Mouse (Mus musculus): Measurements from ENCODE around the gene Themis3. TPM values are rescaled to one million over a fixed set of nuclear protein-coding genes. Genes with fewer than 3 reads are reported as not detected.

Themis3 gene
- not detected in 2 replicates for polyA plus RNA-seq (2014; fragmentation: Nextera tagmentation; extraction: Ambion mirVana)

DNA sequence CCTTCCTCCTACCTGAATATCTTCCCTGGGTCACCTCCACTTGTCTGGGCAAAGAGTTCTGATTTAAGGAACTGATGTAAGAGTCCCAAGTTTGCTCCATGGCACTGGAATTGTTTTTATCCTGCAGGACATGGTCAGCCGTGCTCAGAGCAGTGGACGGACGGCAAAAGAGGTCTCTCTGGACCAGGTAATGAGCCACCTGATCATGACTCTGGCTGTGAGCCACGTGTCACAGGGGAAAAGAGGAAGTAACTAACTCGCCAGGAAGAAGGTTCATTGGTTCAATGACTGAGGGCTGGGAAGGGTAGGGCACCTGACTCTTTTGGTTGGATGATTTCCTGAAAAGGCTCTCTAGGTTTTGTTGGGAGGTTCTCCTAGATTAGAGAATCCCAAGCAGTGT lies at the start of gene Themis3:
Themis3 (minus strand) TSS at position 187 of the 400 bp plus-strand sequence.
- H3K4me3 ChIP-seq (ENCODE audit: low read depth, low read length), result no peak within 1 kb of the TSS
- H3K9ac ChIP-seq (ENCODE audit: low read length), result no peak within 1 kb of the TSS
- no peak within 1 kb of the TSS for H3K27ac ChIP-seq (ENCODE audit: low read depth, low read length)
- no peaks in the 10 kb centered on the region for H3K36me3 ChIP-seq (ENCODE audit: control insufficient read depth, insufficient read depth, low read length)
- no peaks in the 10 kb centered on the region for H3K9me3 ChIP-seq (ENCODE audit: control insufficient read depth, low read length)
- H3K4me2 ChIP-seq (ENCODE audit: low read depth), result no peak within 1 kb of the TSS
- no peaks in the 10 kb centered on the region for H3K27me3 ChIP-seq (ENCODE audit: control insufficient read depth, insufficient read depth, low read length)
- DNase-seq (ENCODE audit: low spot score) (no peak), ATAC-seq (ENCODE audit: insufficient read depth, low FRiP score, low TSS enrichment) (no peak)
- 76% methylated on average over 5 of the region's 5 CpGs for WGBS
- H3K4me1 ChIP-seq (ENCODE audit: control insufficient read depth, insufficient read depth, low read length), result no peaks in the 10 kb centered on the region

DNA sequence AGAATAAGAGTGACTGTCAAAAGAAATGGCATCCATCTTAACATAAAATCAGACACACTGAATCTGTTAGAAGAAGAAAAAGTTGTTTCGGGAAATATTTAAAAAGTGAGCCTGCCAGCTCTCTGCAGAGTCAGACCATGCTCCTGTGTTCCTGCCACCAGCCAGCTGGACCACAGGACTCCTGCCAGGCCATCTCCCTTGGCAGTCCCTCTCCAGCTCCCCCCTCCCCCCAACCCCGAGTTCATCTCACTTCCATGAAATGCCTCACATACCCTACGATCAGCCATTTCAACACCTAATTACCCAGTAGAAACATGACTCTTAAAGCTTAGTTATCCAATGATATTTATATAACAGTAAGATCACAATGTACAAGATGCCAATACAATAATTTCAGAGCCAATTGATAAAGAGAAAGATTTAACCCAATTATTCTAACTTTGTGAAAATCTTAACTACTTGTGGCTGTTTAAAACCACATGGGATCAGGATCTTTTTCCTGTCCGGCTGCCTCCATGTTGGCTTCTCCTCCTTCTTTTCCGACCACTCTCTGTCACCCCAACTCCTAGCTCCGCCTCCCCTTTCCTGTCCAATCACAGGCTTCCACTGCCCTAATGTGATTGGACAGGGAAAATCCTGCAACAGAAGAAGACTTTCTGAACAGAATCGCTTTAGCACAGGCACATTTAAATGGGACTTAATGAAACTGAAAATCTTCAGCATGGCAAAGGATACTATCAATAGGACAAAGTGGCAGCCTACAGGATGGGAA lies 43.7 kb upstream of the Themis3 start:
- no peak overlapping the region for H3K9ac ChIP-seq (ENCODE audit: low read length)
- DNase-seq (ENCODE audit: low spot score), result no peak
- no peak overlapping the region for H3K4me3 ChIP-seq (ENCODE audit: low read depth, low read length)
- H3K27me3 ChIP-seq (ENCODE audit: control insufficient read depth, insufficient read depth, low read length), result no peaks in the 10 kb centered on the region
- H3K4me1 ChIP-seq (ENCODE audit: control insufficient read depth, insufficient read depth, low read length), result no peaks in the 10 kb centered on the region
- 90% methylated on average over 7 of the region's 7 CpGs for WGBS
- no peaks in the 10 kb centered on the region for H3K36me3 ChIP-seq (ENCODE audit: control insufficient read depth, insufficient read depth, low read length)
- H3K9me3 ChIP-seq (ENCODE audit: control insufficient read depth, low read length), result no peaks in the 10 kb centered on the region
- ATAC-seq (ENCODE audit: insufficient read depth, low FRiP score, low TSS enrichment), result no peak
- H3K4me2 ChIP-seq (ENCODE audit: low read depth), result no peak overlapping the region
- H3K27ac ChIP-seq (ENCODE audit: low read depth, low read length), result no peak overlapping the region

DNA sequence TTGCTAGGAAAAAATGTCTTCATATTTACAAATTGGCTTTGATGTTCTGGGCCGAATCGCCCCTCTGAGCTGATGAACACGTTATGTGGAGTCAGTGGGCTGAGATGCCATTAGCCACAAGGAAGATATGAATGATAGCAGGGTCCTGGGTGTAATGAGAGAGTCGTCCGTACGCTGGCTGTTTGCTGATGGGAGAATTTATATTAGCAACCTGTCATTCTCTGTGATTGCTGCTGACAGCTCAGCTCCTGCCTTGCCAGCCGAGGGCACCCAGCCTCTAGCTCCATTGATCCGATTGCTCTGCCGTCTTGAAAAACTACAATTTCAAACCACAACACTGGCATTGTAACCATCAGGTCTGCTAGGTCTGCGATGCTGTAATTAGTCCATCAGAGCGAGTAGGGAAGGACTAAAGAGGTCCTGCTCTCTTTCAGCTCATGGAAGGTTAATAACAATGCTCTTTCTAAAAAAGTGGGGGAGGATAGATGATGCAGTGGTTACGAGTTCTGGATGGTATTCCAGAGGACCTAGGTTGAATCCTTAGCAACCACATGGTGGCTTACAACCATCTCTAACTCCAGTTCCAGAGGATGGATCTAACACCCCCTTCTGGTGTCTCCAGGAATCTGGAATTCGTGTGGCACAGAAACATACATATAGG lies 25.7 kb upstream of the Themis3 start:
- ATAC-seq (ENCODE audit: insufficient read depth, low FRiP score, low TSS enrichment), result no peak
- Histone ChIP-seq H3K27me3 (ENCODE audit: control insufficient read depth, insufficient read depth, low read length) (no peaks in the 10 kb centered on the region), H3K4me1 (ENCODE audit: control insufficient read depth, insufficient read depth, low read length) (no peaks in the 10 kb centered on the region), H3K4me2 (ENCODE audit: low read depth) (no peak overlapping the region), H3K9me3 (ENCODE audit: control insufficient read depth, low read length) (no peaks in the 10 kb centered on the region), H3K4me3 (ENCODE audit: low read depth, low read length) (no peak overlapping the region), H3K27ac (ENCODE audit: low read depth, low read length) (no peak overlapping the region), H3K9ac (ENCODE audit: low read length) (no peak overlapping the region), H3K36me3 (ENCODE audit: control insufficient read depth, insufficient read depth, low read length) (no peaks in the 10 kb centered on the region)
- 76% methylated on average over 13 of the region's 13 CpGs for WGBS
- DNase-seq (ENCODE audit: low spot score), result no peak

DNA sequence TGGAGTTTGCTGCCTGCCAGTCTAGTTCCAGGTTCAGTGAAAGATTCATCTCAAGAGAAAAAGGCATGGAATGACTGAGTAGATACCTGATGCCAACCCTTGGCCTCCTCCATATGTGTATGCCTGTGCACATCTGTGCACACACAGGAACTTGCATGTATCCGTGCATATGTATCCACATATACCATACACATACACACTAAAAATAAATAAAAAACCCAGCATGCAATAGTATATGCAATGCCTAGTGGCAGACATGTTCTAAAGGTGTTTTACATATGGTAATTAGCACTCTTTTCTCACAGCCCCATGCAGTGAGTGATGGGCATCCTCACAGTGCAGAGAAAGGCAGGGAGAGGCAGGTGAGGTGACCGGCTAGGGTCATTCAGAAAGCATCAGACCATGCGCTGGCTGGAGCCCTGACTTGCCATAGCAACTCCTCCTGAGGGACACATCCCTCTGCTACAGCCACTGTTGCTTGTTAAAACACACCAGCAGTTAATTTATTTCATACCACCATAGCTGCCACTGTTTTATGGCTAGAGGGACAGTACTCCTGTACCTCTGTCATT lies 24.9 kb upstream of the Themis3 start:
- DNase-seq (ENCODE audit: low spot score), result no peak

DNA sequence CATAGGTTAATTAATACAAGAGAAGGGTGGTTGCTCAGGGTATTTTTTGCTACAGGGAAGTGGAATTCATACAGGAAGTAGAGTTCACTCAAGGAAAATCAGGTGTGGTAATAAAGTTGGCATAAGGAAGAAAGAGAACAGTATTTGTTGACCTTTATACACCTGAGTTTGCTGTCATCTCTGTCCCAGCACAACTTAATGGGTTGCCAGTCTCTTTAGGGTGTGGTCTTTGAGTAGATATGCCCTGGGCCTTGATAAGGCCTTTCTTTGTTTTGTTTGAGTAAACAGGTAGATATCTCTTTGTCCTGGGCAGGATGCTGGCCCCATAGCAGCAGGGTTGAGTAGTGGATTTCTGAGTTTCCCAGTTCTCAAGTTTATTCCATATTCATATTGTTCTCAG lies 15.6 kb upstream of the Themis3 start:
- ATAC-seq (ENCODE audit: insufficient read depth, low FRiP score, low TSS enrichment) (no peak), DNase-seq (ENCODE audit: low spot score) (no peak)
- no peaks in the 10 kb centered on the region for H3K36me3 ChIP-seq (ENCODE audit: control insufficient read depth, insufficient read depth, low read length)
- no peaks in the 10 kb centered on the region for H3K4me1 ChIP-seq (ENCODE audit: control insufficient read depth, insufficient read depth, low read length)
- no peaks in the 10 kb centered on the region for H3K9me3 ChIP-seq (ENCODE audit: control insufficient read depth, low read length)
- no peak overlapping the region for H3K4me3 ChIP-seq (ENCODE audit: low read depth, low read length)
- H3K4me2 ChIP-seq (ENCODE audit: low read depth), result no peak overlapping the region
- no peak overlapping the region for H3K9ac ChIP-seq (ENCODE audit: low read length)
- H3K27ac ChIP-seq (ENCODE audit: low read depth, low read length), result no peak overlapping the region
- no peaks in the 10 kb centered on the region for H3K27me3 ChIP-seq (ENCODE audit: control insufficient read depth, insufficient read depth, low read length)

More for the DNA sequence above, 24.9 kb upstream of the Themis3 start:
- 71% methylated on average over 3 of the region's 3 CpGs for WGBS
- H3K4me1 ChIP-seq (ENCODE audit: control insufficient read depth, insufficient read depth, low read length), result no peaks in the 10 kb centered on the region
- H3K27ac ChIP-seq (ENCODE audit: low read depth, low read length), result no peak overlapping the region
- H3K4me3 ChIP-seq (ENCODE audit: low read depth, low read length), result no peak overlapping the region
- no peak overlapping the region for H3K9ac ChIP-seq (ENCODE audit: low read length)
- ATAC-seq (ENCODE audit: insufficient read depth, low FRiP score, low TSS enrichment), result no peak
- H3K27me3 ChIP-seq (ENCODE audit: control insufficient read depth, insufficient read depth, low read length), result no peaks in the 10 kb centered on the region
- H3K36me3 ChIP-seq (ENCODE audit: control insufficient read depth, insufficient read depth, low read length), result no peaks in the 10 kb centered on the region
- H3K4me2 ChIP-seq (ENCODE audit: low read depth), result no peak overlapping the region
- no peaks in the 10 kb centered on the region for H3K9me3 ChIP-seq (ENCODE audit: control insufficient read depth, low read length)

DNA sequence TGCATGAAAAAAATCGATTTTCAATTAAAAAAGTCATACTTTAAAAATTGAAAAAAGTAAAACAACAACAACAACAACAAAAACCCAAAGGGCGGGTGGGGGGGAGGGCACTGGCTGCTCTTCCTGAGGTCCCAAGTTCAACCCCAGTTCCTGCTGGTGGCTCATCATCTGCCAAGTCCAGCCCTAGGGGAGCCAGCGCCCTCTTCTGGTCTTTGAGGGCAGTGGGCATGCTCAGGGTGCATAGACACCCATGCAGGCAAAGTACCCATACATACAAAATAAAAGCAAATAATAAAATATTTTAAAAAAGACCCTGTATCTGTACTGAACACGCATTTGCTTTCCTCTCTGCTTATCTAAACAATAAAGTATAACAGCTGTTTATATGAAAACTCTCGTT lies 10.5 kb upstream of the Themis3 start:
- no peak overlapping the region for H3K9ac ChIP-seq (ENCODE audit: low read length)
- no peaks in the 10 kb centered on the region for H3K4me1 ChIP-seq (ENCODE audit: control insufficient read depth, insufficient read depth, low read length)
- no peaks in the 10 kb centered on the region for H3K9me3 ChIP-seq (ENCODE audit: control insufficient read depth, low read length)
- no peak overlapping the region for H3K4me2 ChIP-seq (ENCODE audit: low read depth)
- no peak overlapping the region for H3K4me3 ChIP-seq (ENCODE audit: low read depth, low read length)
- 79% methylated on average over 5 of the region's 5 CpGs for WGBS
- no peak overlapping the region for H3K27ac ChIP-seq (ENCODE audit: low read depth, low read length)
- no peaks in the 10 kb centered on the region for H3K27me3 ChIP-seq (ENCODE audit: control insufficient read depth, insufficient read depth, low read length)
- no peak for DNase-seq (ENCODE audit: low spot score)
- no peaks in the 10 kb centered on the region for H3K36me3 ChIP-seq (ENCODE audit: control insufficient read depth, insufficient read depth, low read length)
- ATAC-seq (ENCODE audit: insufficient read depth, low FRiP score, low TSS enrichment), result no peak

DNA sequence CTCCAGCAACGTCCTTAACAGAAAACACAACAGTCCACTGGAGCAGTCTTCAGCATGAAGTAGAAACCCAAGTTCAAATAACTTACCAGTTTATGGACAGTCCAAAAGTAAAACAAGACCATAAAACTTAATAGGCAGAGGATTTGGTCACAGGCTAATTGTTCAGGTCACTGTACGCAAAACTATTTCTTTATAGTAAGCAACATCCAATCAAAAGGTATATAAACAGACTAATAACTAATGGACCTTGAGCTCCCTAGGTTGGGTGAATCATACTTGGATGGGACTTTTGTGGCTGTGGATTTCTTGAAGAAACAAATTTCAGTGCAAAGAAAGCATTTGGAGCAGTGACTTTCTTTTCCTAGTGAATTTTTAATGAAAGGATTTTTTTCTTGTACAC lies 6.8 kb upstream of the Themis3 start:
- ATAC-seq (ENCODE audit: insufficient read depth, low FRiP score, low TSS enrichment), result no peak
- no peak overlapping the region for H3K4me2 ChIP-seq (ENCODE audit: low read depth)
- no peak for DNase-seq (ENCODE audit: low spot score)
- H3K27ac ChIP-seq (ENCODE audit: low read depth, low read length), result no peak overlapping the region
- no peaks in the 10 kb centered on the region for H3K9me3 ChIP-seq (ENCODE audit: control insufficient read depth, low read length)
- no peaks in the 10 kb centered on the region for H3K27me3 ChIP-seq (ENCODE audit: control insufficient read depth, insufficient read depth, low read length)
- no peaks in the 10 kb centered on the region for H3K36me3 ChIP-seq (ENCODE audit: control insufficient read depth, insufficient read depth, low read length)
- no peaks in the 10 kb centered on the region for H3K4me1 ChIP-seq (ENCODE audit: control insufficient read depth, insufficient read depth, low read length)
- no peak overlapping the region for H3K4me3 ChIP-seq (ENCODE audit: low read depth, low read length)
- no peak overlapping the region for H3K9ac ChIP-seq (ENCODE audit: low read length)
- WGBS, result 92% methylated on average over 2 of the region's 2 CpGs

DNA sequence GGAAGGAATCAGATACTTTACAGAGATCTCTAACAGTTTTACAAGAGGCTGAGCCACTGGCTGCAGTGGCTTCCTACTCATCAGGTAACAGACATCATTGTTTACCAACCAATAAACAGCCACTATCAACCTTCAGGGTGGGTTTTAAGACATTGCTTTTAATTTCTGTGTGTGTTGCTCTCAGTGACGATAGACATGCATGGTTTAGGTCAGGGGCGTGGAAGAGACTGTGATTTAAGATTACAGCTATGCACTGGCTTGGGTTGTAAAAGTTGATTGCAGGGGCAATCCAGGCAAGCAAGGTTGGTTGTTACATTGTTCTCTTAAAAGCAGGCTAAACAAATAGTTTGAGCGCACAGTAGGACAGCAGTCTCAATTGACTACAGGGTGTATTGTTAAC lies 1.4 kb upstream of the Themis3 start:
- Histone ChIP-seq H3K36me3 (ENCODE audit: control insufficient read depth, insufficient read depth, low read length) (no peaks in the 10 kb centered on the region), H3K4me2 (ENCODE audit: low read depth) (no peak overlapping the region), H3K27ac (ENCODE audit: low read depth, low read length) (no peak overlapping the region), H3K4me1 (ENCODE audit: control insufficient read depth, insufficient read depth, low read length) (no peaks in the 10 kb centered on the region), H3K4me3 (ENCODE audit: low read depth, low read length) (no peak overlapping the region), H3K9me3 (ENCODE audit: control insufficient read depth, low read length) (no peaks in the 10 kb centered on the region), H3K9ac (ENCODE audit: low read length) (no peak overlapping the region), H3K27me3 (ENCODE audit: control insufficient read depth, insufficient read depth, low read length) (no peaks in the 10 kb centered on the region)
- 21% methylated on average over 3 of the region's 3 CpGs for WGBS
- ATAC-seq (ENCODE audit: insufficient read depth, low FRiP score, low TSS enrichment), result no peak
- no peak for DNase-seq (ENCODE audit: low spot score)

DNA sequence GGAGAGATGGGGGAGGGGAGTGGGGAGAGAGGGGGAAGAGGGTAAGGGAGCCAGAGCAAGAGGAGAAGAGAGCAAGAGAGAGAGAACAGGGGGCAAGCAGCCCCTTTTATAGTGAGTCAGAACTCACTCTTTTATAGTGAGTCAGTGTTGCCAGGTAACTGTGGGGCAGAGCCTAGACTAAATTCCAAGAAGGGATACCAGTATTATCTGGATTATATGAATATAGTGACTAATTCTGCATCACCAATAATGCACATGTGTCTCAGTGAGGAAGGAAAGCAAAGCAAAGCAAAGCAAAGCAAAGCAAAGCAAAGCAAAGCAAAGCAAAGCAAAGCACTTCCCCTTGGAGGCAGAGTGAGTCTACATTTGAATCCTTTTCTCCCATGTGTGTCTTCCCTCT lies 835 bp upstream of the Themis3 start:
- no peak for DNase-seq (ENCODE audit: low spot score)
- Histone ChIP-seq H3K9ac (ENCODE audit: low read length) (no peak overlapping the region), H3K4me1 (ENCODE audit: control insufficient read depth, insufficient read depth, low read length) (no peaks in the 10 kb centered on the region), H3K36me3 (ENCODE audit: control insufficient read depth, insufficient read depth, low read length) (no peaks in the 10 kb centered on the region), H3K4me3 (ENCODE audit: low read depth, low read length) (no peak overlapping the region), H3K27ac (ENCODE audit: low read depth, low read length) (no peak overlapping the region), H3K27me3 (ENCODE audit: control insufficient read depth, insufficient read depth, low read length) (no peaks in the 10 kb centered on the region), H3K9me3 (ENCODE audit: control insufficient read depth, low read length) (no peaks in the 10 kb centered on the region), H3K4me2 (ENCODE audit: low read depth) (no peak overlapping the region)
- no peak for ATAC-seq (ENCODE audit: insufficient read depth, low FRiP score, low TSS enrichment)

Data from neural tube, embryonic 11.5 days (tissue).